Mouse (Mus musculus) E14TG2a.4 (cell line): ENCODE measurements around the gene Agtpbp1.

Experiments
- H3K27me3 ChIP-seq: 2 replicates; pipeline ENCODE4 v1.6.1; 2014; ENCODE audit warnings: low read length, control low read depth; ENCODE audit not compliant: insufficient read depth
- H3K36me3 ChIP-seq: 2 replicates; pipeline ENCODE4 v1.6.1; 2014; ENCODE audit warnings: low read length, control low read depth; ENCODE audit not compliant: insufficient read depth
- H3K4me1 ChIP-seq: replicated peaks from 2 replicates; pipeline ENCODE4 v1.6.1; 2014; ENCODE audit warnings: low read depth, low read length, control low read depth
- H3K4me3 ChIP-seq: replicated peaks from 2 replicates; pipeline ENCODE4 v1.5.1; 2014; ENCODE audit warnings: mild to moderate bottlenecking, low read length
- H3K9me3 ChIP-seq: 2 replicates; pipeline ENCODE4 v1.6.1; 2014; ENCODE audit warnings: low read length, control low read depth
- CTCF ChIP-seq: conservative IDR thresholded peaks from 2 replicates; pipeline ENCODE4 v1.5.1; 2014; ENCODE audit warnings: low read length
- NANOG ChIP-seq: IDR thresholded peaks from 2 replicates; pipeline ENCODE4 v1.6.1; 2014; ENCODE audit warnings: borderline replicate concordance, low read length, mixed read lengths
- POU5F1 ChIP-seq: IDR thresholded peaks from 2 replicates; pipeline ENCODE4 v1.6.1; 2014; ENCODE audit warnings: low read length, borderline replicate concordance

Gene Agtpbp1

GRCm38 (mm10) chr13:59552751-59553150, 32.3 kb downstream of the Agtpbp1 start:
- peaks cover 21% of the 10 kb centered on the region for H3K27me3 ChIP-seq
- TF ChIP-seq CTCF (no peak), NANOG (no peak), POU5F1 (no peak)
- H3K4me3 ChIP-seq = no peak overlapping the region
- peaks cover 21% of the 10 kb centered on the region for H3K4me1 ChIP-seq
- no peaks in the 10 kb centered on the region for H3K36me3 ChIP-seq
- H3K9me3 ChIP-seq = no peaks in the 10 kb centered on the region

- TF ChIP-seq POU5F1 (no peak), CTCF (no peak), NANOG (no peak)
- peaks cover 21% of the 10 kb centered on the region for H3K4me1 ChIP-seq
- no peaks in the 10 kb centered on the region for H3K36me3 ChIP-seq
- peaks cover 21% of the 10 kb centered on the region for H3K27me3 ChIP-seq
- H3K4me3 ChIP-seq = no peak overlapping the region
- H3K9me3 ChIP-seq = no peaks in the 10 kb centered on the region
Observed at GRCm38 (mm10) chr13:59552286-59552685, 32.7 kb downstream of the Agtpbp1 start.

- Histone ChIP-seq H3K9me3 (no peaks in the 10 kb centered on the region), H3K4me3 (no peak overlapping the region), H3K4me1 (0 out of 2 replicates have a peak, but pooled peaks cover 9% of the 10 kb centered on the region), H3K27me3 (no peaks in the 10 kb centered on the region), H3K36me3 (no peaks in the 10 kb centered on the region)
- TF ChIP-seq CTCF (no peak), POU5F1 (no peak), NANOG (no peak)
Observed at GRCm38 (mm10) chr13:59549318-59549798, 35.7 kb downstream of the Agtpbp1 start.

GRCm38 (mm10) chr13:59547716-59548115, 37.3 kb downstream of the Agtpbp1 start:
- H3K4me3 ChIP-seq = no peak overlapping the region
- TF ChIP-seq NANOG = no peak
- no peak for TF ChIP-seq CTCF
- no peak for TF ChIP-seq POU5F1
- no peaks in the 10 kb centered on the region for H3K9me3 ChIP-seq
- H3K36me3 ChIP-seq = no peaks in the 10 kb centered on the region
- H3K4me1 ChIP-seq = 0 out of 2 replicates have a peak, but pooled peaks cover 9% of the 10 kb centered on the region
- H3K27me3 ChIP-seq = no peaks in the 10 kb centered on the region

GRCm38 (mm10) chr13:59547091-59547490, 37.9 kb downstream of the Agtpbp1 start:
- Histone ChIP-seq H3K9me3 (no peaks in the 10 kb centered on the region), H3K27me3 (no peaks in the 10 kb centered on the region), H3K4me3 (no peak overlapping the region), H3K36me3 (no peaks in the 10 kb centered on the region), H3K4me1 (0 out of 2 replicates have a peak, but pooled peaks cover 9% of the 10 kb centered on the region)
- TF ChIP-seq CTCF (no peak), POU5F1 (no peak), NANOG (no peak)

- Histone ChIP-seq H3K27me3 (no peaks in the 10 kb centered on the region), H3K4me3 (no peak overlapping the region), H3K36me3 (no peaks in the 10 kb centered on the region), H3K4me1 (0 out of 2 replicates have a peak, but pooled peaks cover 6% of the 10 kb centered on the region), H3K9me3 (no peaks in the 10 kb centered on the region)
- TF ChIP-seq CTCF = no peak
- no peak for TF ChIP-seq NANOG
- TF ChIP-seq POU5F1 = no peak
Observed at GRCm38 (mm10) chr13:59542411-59542810, 42.6 kb downstream of the Agtpbp1 start.

GRCm38 (mm10) chr13:59540030-59540429, 45.0 kb downstream of the Agtpbp1 start:
- Histone ChIP-seq H3K27me3 (no peaks in the 10 kb centered on the region), H3K9me3 (no peaks in the 10 kb centered on the region), H3K4me3 (no peak overlapping the region), H3K36me3 (peaks cover 9% of the 10 kb centered on the region; the same call in 1 of the 2 replicates), H3K4me1 (no peaks in the 10 kb centered on the region)
- TF ChIP-seq POU5F1 = no peak
- no peak for TF ChIP-seq CTCF
- no peak for TF ChIP-seq NANOG

GRCm38 (mm10) chr13:59538661-59539060, 46.4 kb downstream of the Agtpbp1 start:
- H3K4me3 ChIP-seq = no peak overlapping the region
- peaks cover 9% of the 10 kb centered on the region; the same call in 1 of the 2 replicates for H3K36me3 ChIP-seq
- no peaks in the 10 kb centered on the region for H3K4me1 ChIP-seq
- TF ChIP-seq NANOG (no peak), CTCF (no peak), POU5F1 (no peak)
- H3K9me3 ChIP-seq = no peaks in the 10 kb centered on the region
- no peaks in the 10 kb centered on the region for H3K27me3 ChIP-seq

- Histone ChIP-seq H3K4me3 (no peak overlapping the region), H3K27me3 (no peaks in the 10 kb centered on the region), H3K9me3 (no peaks in the 10 kb centered on the region), H3K4me1 (no peaks in the 10 kb centered on the region), H3K36me3 (peaks cover 16% of the 10 kb centered on the region)
- TF ChIP-seq NANOG (no peak), POU5F1 (no peak), CTCF (no peak)
Observed at GRCm38 (mm10) chr13:59536631-59537030, 48.4 kb downstream of the Agtpbp1 start.
